Mouse (Mus musculus) MEL (cell line): Measurements from ENCODE around the gene Eif4ebp2. TPM values are rescaled to one million over a fixed set of nuclear protein-coding genes. Genes with fewer than 3 reads are reported as not detected.

ENCODE experiments used
- DNase-seq: peaks from one replicate; pipeline ENCODE4 v3.0.0; 2011; ENCODE audit warnings: low read depth, low spot score
- H3K27ac ChIP-seq: 2 replicates; pipeline ENCODE4 v1.5.1; 2012; ENCODE audit warnings: low read depth, mild to moderate bottlenecking, control low read depth, low read length, moderate library complexity; ENCODE audit not compliant: control insufficient read depth
- H3K27me3 ChIP-seq, 2 experiments: fragments of 150-350 bp in 1 of 2; sonication (generic) in 1 of 2; 2 replicates each; pipeline ENCODE4 v1.6.1; 2012; ENCODE audit warnings: low read length in 2 of 2, mild to moderate bottlenecking in 2 of 2, improper control_type of control experiment in 1 of 2, moderate library complexity in 1 of 2; ENCODE audit not compliant: insufficient read depth in 2 of 2, control insufficient read depth in 1 of 2
- H3K36me3 ChIP-seq, 2 experiments: 2 replicates each; pipeline ENCODE4 v1.6.1; 2012 to 2014; ENCODE audit warnings: low read length in 2 of 2, improper control_type of control experiment in 1 of 2, inconsistent platforms in 1 of 2, mild to moderate bottlenecking in 1 of 2; ENCODE audit not compliant: insufficient read depth in 2 of 2, control insufficient read depth in 1 of 2
- H3K4me1 ChIP-seq, 2 experiments: fragments of 150-350 bp in 1 of 2; sonication (generic) in 1 of 2; 2 replicates each; pipeline ENCODE4 v1.6.1; 2012; ENCODE audit warnings: low read length in 2 of 2, improper control_type of control experiment in 1 of 2, mild to moderate bottlenecking in 1 of 2; ENCODE audit not compliant: insufficient read depth in 2 of 2, control insufficient read depth in 1 of 2
- H3K4me3 ChIP-seq, 2 experiments: fragments of 150-350 bp in 1 of 2; sonication (generic) in 1 of 2; 2 replicates each; pipeline ENCODE4 v1.5.1; 2012; ENCODE audit warnings: low read depth in 2 of 2, low read length in 2 of 2, mild to moderate bottlenecking in 2 of 2, moderate library complexity in 2 of 2, control low read depth in 1 of 2, improper control_type of control experiment in 1 of 2; ENCODE audit not compliant: control insufficient read depth in 1 of 2, insufficient read depth in 1 of 2
- H3K79me2 ChIP-seq: 2 replicates; pipeline ENCODE4 v1.6.1; 2012; ENCODE audit warnings: mild to moderate bottlenecking, low read length, moderate library complexity; ENCODE audit not compliant: control insufficient read depth, poor library complexity, insufficient read depth
- H3K9ac ChIP-seq: 2 replicates; pipeline ENCODE4 v1.6.1; 2012; ENCODE audit warnings: low read depth, mild to moderate bottlenecking, control low read depth, low read length, moderate library complexity; ENCODE audit not compliant: control insufficient read depth, poor library complexity, severe bottlenecking
- H3K9me3 ChIP-seq: fragments of 150-350 bp; sonication (generic); replicated peaks from 2 replicates; pipeline ENCODE4 v1.6.1; 2012; ENCODE audit warnings: mild to moderate bottlenecking, low read length, improper control_type of control experiment, moderate library complexity; ENCODE audit not compliant: insufficient read depth
- BHLHE40 ChIP-seq: IDR thresholded peaks from 2 replicates; pipeline ENCODE4 v1.6.1; 2012; ENCODE audit warnings: low read depth, mild to moderate bottlenecking, inconsistent platforms, low read length, improper control_type of control experiment, borderline replicate concordance
- CHD1 ChIP-seq: IDR thresholded peaks from 2 replicates; pipeline ENCODE4 v1.6.1; 2012; ENCODE audit warnings: low read depth, mild to moderate bottlenecking, inconsistent platforms, low read length, improper control_type of control experiment
- ELF1 ChIP-seq: IDR thresholded peaks from 2 replicates; pipeline ENCODE4 v1.6.1; 2014; ENCODE audit warnings: low read depth, mild to moderate bottlenecking, inconsistent platforms, low read length, improper control_type of control experiment, moderate library complexity
- EP300 ChIP-seq, 2 experiments: IDR thresholded peaks; 2 replicates each; pipeline ENCODE4 v1.6.1; 2011; ENCODE audit warnings: improper control_type of control experiment in 2 of 2, low read length in 2 of 2, low read depth in 1 of 2, mild to moderate bottlenecking in 1 of 2
- ETS1 ChIP-seq: IDR thresholded peaks from 2 replicates; pipeline ENCODE4 v1.6.1; 2012; ENCODE audit warnings: low read depth, mild to moderate bottlenecking, inconsistent platforms, low read length, improper control_type of control experiment, moderate library complexity
- GATA1 ChIP-seq: IDR thresholded peaks from 2 replicates; pipeline ENCODE4 v1.6.1; 2011; ENCODE audit warnings: low read depth, low read length, improper control_type of control experiment
- HCFC1 ChIP-seq: IDR thresholded peaks from 2 replicates; pipeline ENCODE4 v1.6.1; 2012; ENCODE audit warnings: low read depth, mild to moderate bottlenecking, inconsistent platforms, low read length, improper control_type of control experiment, moderate library complexity
- JUND ChIP-seq: IDR thresholded peaks from 2 replicates; pipeline ENCODE4 v1.6.1; 2011; ENCODE audit warnings: low read depth, mild to moderate bottlenecking, improper control_type of control experiment, low read length
- MAZ ChIP-seq: IDR thresholded peaks from 2 replicates; pipeline ENCODE4 v1.6.1; 2012; ENCODE audit warnings: low read depth, mild to moderate bottlenecking, inconsistent platforms, low read length, improper control_type of control experiment
- MEF2A ChIP-seq: IDR thresholded peaks from 2 replicates; pipeline ENCODE4 v1.6.1; 2014; ENCODE audit warnings: low read depth, mild to moderate bottlenecking, inconsistent platforms, low read length, improper control_type of control experiment; ENCODE audit not compliant: poor library complexity, insufficient replicate concordance, severe bottlenecking; ENCODE audit errors: extremely low read depth
- MYB ChIP-seq: IDR thresholded peaks from 2 replicates; pipeline ENCODE4 v1.6.1; 2011; ENCODE audit warnings: mild to moderate bottlenecking, low read depth, low read length, improper control_type of control experiment
- MYC ChIP-seq: IDR thresholded peaks from 2 replicates; pipeline ENCODE4 v1.6.1; 2011; ENCODE audit warnings: low read depth, mild to moderate bottlenecking, low read length, improper control_type of control experiment, moderate library complexity
- NRF1 ChIP-seq: IDR thresholded peaks from 2 replicates; pipeline ENCODE4 v1.6.1; 2014; ENCODE audit warnings: low read depth, mild to moderate bottlenecking, inconsistent platforms, low read length, improper control_type of control experiment, moderate library complexity; ENCODE audit not compliant: poor library complexity, insufficient read depth, severe bottlenecking
- POLR2A ChIP-seq, 2 experiments: IDR thresholded peaks; 2 replicates each; pipeline ENCODE4 v1.6.1; 2011 to 2012; ENCODE audit warnings: low read length in 2 of 2, mild to moderate bottlenecking in 2 of 2, control low read depth in 1 of 2, improper control_type of control experiment in 1 of 2, low read depth in 1 of 2, moderate library complexity in 1 of 2; ENCODE audit not compliant: control insufficient read depth in 1 of 2, insufficient read depth in 1 of 2, poor library complexity in 1 of 2
- POLR2AphosphoS2 ChIP-seq: IDR thresholded peaks from 2 replicates; pipeline ENCODE4 v1.6.1; 2011; ENCODE audit warnings: low read length, improper control_type of control experiment
- RAD21 ChIP-seq: IDR thresholded peaks from 2 replicates; pipeline ENCODE4 v1.6.1; 2011; ENCODE audit warnings: mild to moderate bottlenecking, low read depth, low read length, improper control_type of control experiment
- SIN3A ChIP-seq: IDR thresholded peaks from 2 replicates; pipeline ENCODE4 v1.6.1; 2012; ENCODE audit warnings: low read length, improper control_type of control experiment, inconsistent platforms
- TAL1 ChIP-seq: IDR thresholded peaks from 2 replicates; pipeline ENCODE4 v1.6.1; 2012; ENCODE audit warnings: mild to moderate bottlenecking, inconsistent platforms, low read length, moderate library complexity, mixed read lengths
- TBP ChIP-seq: IDR thresholded peaks from 2 replicates; pipeline ENCODE4 v1.8.0; 2011; ENCODE audit warnings: low read depth, low read length, improper control_type of control experiment
- TCF12 ChIP-seq: IDR thresholded peaks from 2 replicates; pipeline ENCODE4 v1.6.1; 2014; ENCODE audit warnings: low read depth, mild to moderate bottlenecking, inconsistent platforms, low read length, improper control_type of control experiment, moderate library complexity
- USF1 ChIP-seq: IDR thresholded peaks from 2 replicates; pipeline ENCODE4 v1.6.1; 2014; ENCODE audit warnings: low read depth, mild to moderate bottlenecking, inconsistent platforms, low read length, improper control_type of control experiment, moderate library complexity
- USF2 ChIP-seq, 2 experiments: IDR thresholded peaks; 2 replicates each; pipeline ENCODE4 v1.6.1; 2011 to 2012; ENCODE audit warnings: improper control_type of control experiment in 2 of 2, low read length in 2 of 2, borderline replicate concordance in 1 of 2, inconsistent platforms in 1 of 2, low read depth in 1 of 2, mild to moderate bottlenecking in 1 of 2; ENCODE audit not compliant: insufficient read depth in 1 of 2
- ZKSCAN1 ChIP-seq: IDR thresholded peaks from 2 replicates; pipeline ENCODE4 v1.6.1; 2012; ENCODE audit warnings: low read depth, mild to moderate bottlenecking, inconsistent platforms, low read length, improper control_type of control experiment, moderate library complexity
- ZMIZ1 ChIP-seq: IDR thresholded peaks from 2 replicates; pipeline ENCODE4 v1.6.1; 2012; ENCODE audit warnings: low read depth, mild to moderate bottlenecking, inconsistent platforms, low read length, improper control_type of control experiment, moderate library complexity
- ZNF384 ChIP-seq: IDR thresholded peaks from 2 replicates; pipeline ENCODE4 v1.6.1; 2012; ENCODE audit warnings: low read depth, mild to moderate bottlenecking, inconsistent platforms, low read length, improper control_type of control experiment
- polyA plus RNA-seq, 2 experiments: library from polyadenylated mRNA; stranded (reverse) in 1 of 2; unstranded in 1 of 2; fragments of >175 nt in 1 of 2; fragments of >200 nt in 1 of 2; gene quantifications; 2 replicates each; pipeline versions ENCODE4 v1.2.1 to v1.2.4; 2012; ENCODE audit warnings: low replicate concordance in 2 of 2, low read depth in 1 of 2; ENCODE audit not compliant: insufficient read length in 2 of 2, insufficient read depth in 1 of 2, missing spikeins in 1 of 2
- total RNA-seq: library from RNA; depleted of rRNA; stranded (reverse); fragments of 300-350 nt; gene quantifications from 2 replicates; pipeline ENCODE4 v1.2.3, GENCODE M21; 2012

Gene Eif4ebp2
- total and polyA plus RNA-seq, 3 experiments = 17.1 to 186 (median 52.9) TPM

GRCm38 (mm10) chr10:61451931-61452617 is 387 bp downstream of the Eif4ebp2 start (continued):
- TF ChIP-seq CHD1 (0 out of 2 replicates have a peak, but pooled peaks have one; percentile 77), MYB (no peak), MAZ (no peak), ELF1 (no peak), MEF2A (no peak), ETS1 (no peak)

DNA sequence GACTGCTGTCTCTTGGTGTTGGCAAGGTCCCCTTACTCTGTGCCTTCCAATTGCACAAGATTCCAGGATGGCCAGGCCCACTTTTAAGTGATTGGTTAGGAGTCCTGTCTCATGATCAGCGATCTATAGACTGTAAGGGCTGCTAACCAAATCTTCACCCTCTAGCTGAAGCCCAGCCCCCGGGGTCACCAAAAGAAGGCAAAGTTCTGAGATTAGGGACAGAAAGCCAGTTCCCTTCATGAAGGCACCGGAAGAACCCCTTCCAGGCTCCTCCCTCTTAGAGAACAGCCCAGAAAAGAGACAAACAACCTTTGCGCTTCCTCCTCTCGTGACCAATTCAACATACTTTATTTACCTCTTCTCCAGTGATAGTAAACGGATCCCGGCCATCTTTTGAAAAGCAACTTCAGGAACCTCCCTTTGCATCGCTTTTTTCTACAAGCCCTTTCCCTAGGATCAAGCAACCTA is 964 bp downstream of the Eif4ebp2 start:
- 0 out of 4 replicates have a peak, but pooled peaks of 1 of the 2 experiments have one; percentile 10 for TF ChIP-seq EP300 (IDR thresholded peaks at IDR 0.05; ENCODE audit: low read depth in 1 of 2, low read length in 2 of 2)
- TF ChIP-seq ELF1 = peak; percentile 77
- no peak for TF ChIP-seq USF2 (IDR thresholded peaks at IDR 0.05; ENCODE audit: borderline replicate concordance in 1 of 2, insufficient read depth in 1 of 2, low read depth in 1 of 2, low read length in 2 of 2)
- TF ChIP-seq POLR2A (IDR thresholded peaks at IDR 0.05; ENCODE audit: control insufficient read depth in 1 of 2, insufficient read depth in 1 of 2, low read depth in 1 of 2, low read length in 2 of 2, poor library complexity in 1 of 2) = peak in 1 of 2 experiments; percentile 42; a peak in 1 of 4 replicates
- no peak; the same call in 1 of the 2 replicates for TF ChIP-seq HCFC1
- no peak for TF ChIP-seq NRF1
- no peak for TF ChIP-seq TAL1
- no peak for TF ChIP-seq ZKSCAN1
- TF ChIP-seq MEF2A = no peak
- TF ChIP-seq TBP = peak; percentile 40; the same call in 1 of the 2 replicates
- TF ChIP-seq USF1 = no peak; the same call in 1 of the 2 replicates
- TF ChIP-seq GATA1 = no peak; the same call in 1 of the 2 replicates
- TF ChIP-seq BHLHE40 = peak; percentile 90
- no peak for TF ChIP-seq RAD21
- peak; percentile 72 for TF ChIP-seq SIN3A
- TF ChIP-seq MAZ = no peak
- no peak for TF ChIP-seq JUND
- no peak for TF ChIP-seq ZMIZ1
- no peak for TF ChIP-seq MYC
- no peak for TF ChIP-seq ZNF384
- 0 out of 2 replicates have a peak, but pooled peaks have one; percentile 17 for TF ChIP-seq TCF12
- no peak for TF ChIP-seq POLR2AphosphoS2
- no peaks in the 10 kb centered on the region for H3K27me3 ChIP-seq
- H3K9ac ChIP-seq = peak overlapping the region; percentile 96
- no peaks in the 10 kb centered on the region for H3K9me3 ChIP-seq
- DNase-seq = peak; percentile 85
- peak overlapping the region; percentile 89 to 97 for H3K4me3 ChIP-seq
- peaks cover 3 to 38% of the 10 kb centered on the region in 2 experiments; a peak in 3 of 4 replicates for H3K36me3 ChIP-seq
- peak overlapping the region; percentile 86 for H3K27ac ChIP-seq
- H3K79me2 ChIP-seq = peaks cover 57% of the 10 kb centered on the region
- H3K4me1 ChIP-seq = peaks cover 8 to 31% of the 10 kb centered on the region in 2 experiments
